Mouse (Mus musculus) bone marrow macrophage, adult 2 months (primary cell): ENCODE data around the gene Smr3a. TPM values are rescaled to one million over a fixed set of nuclear protein-coding genes. Genes with fewer than 3 reads are reported as not detected.

Experiments
- H3K27ac ChIP-seq: 2 replicates; pipeline ENCODE4 v1.5.1; 2012; ENCODE audit warnings: low read depth, low read length; ENCODE audit not compliant: insufficient read depth
- H3K4me1 ChIP-seq: 2 replicates; pipeline ENCODE4 v1.6.1; 2012; ENCODE audit warnings: low read length; ENCODE audit not compliant: control insufficient read depth, insufficient read depth
- H3K4me3 ChIP-seq: 2 replicates; pipeline ENCODE4 v1.5.1; 2012; ENCODE audit warnings: mild to moderate bottlenecking, low read length, moderate library complexity; ENCODE audit not compliant: insufficient read depth
- CTCF ChIP-seq: IDR thresholded peaks from 2 replicates; pipeline ENCODE4 v1.5.1; 2012; ENCODE audit warnings: low read depth, mild to moderate bottlenecking, low read length, moderate library complexity
- POLR2A ChIP-seq: IDR thresholded peaks from 2 replicates; pipeline ENCODE4 v1.6.1; 2012; ENCODE audit warnings: mild to moderate bottlenecking, low read depth, low read length, borderline replicate concordance
- polyA plus RNA-seq: library from polyadenylated mRNA; stranded (reverse); fragments of >200 nt; gene quantifications from 2 replicates; pipeline ENCODE4 v1.2.4, GENCODE M21; 2012; ENCODE audit not compliant: missing spikeins, insufficient read depth, insufficient read length

The Smr3a gene
- polyA plus RNA-seq, result not detected in 2 replicates

DNA sequence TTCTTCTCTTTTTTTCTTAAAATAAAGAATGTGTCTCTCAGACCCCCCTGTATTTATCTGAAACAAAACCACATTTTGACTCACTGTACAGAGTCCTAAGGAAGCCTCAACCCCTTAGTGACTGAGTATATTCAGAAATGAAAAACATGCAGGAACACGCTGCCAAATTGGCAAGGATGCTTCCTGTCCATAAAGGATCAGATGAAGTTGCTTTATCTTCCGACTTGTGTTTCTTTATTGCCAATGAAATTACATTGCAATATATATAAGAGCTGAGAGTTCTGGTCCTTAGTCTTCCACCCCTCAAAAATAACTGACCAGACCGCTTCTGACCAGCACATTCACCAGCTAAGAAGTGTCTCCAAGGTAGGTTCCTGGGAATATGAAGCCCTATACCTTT lies at the start of gene Smr3a:
Smr3a (plus strand) TSS at position 301 of the 400 bp plus-strand sequence.
- Histone ChIP-seq H3K27ac (no peak within 1 kb of the TSS), H3K4me3 (no peak within 1 kb of the TSS), H3K4me1 (no peaks in the 10 kb centered on the region)
- TF ChIP-seq POLR2A, result no peak
- TF ChIP-seq CTCF, result no peak

DNA sequence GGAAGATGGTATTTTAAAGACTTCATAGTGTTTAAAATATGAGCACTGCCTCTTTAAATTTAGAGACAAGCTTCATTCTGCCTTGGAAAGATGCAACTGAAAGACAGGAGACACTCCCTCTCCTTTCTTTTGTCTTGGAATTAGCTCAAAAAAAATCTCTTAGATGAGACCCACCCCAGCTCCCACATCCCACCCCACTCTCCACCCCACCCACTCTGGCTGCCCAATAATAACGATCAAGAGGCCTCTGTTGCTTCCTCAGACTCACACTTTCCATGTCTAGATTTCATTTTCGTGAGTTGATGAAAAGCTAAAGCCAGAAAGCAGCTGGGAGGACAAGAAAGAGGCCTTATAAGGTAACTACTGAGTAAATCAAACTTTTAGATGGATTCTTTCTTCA lies 33.1 kb upstream of the Smr3a start, which contains the start of the genes 2310003L06Rik and Gm28434:
2310003L06Rik (plus strand) TSS at position 259 of the 400 bp plus-strand sequence.
Gm28434 (plus strand) TSS at position 317 of the 400 bp plus-strand sequence.
- H3K4me1 ChIP-seq, result no peaks in the 10 kb centered on the region

DNA sequence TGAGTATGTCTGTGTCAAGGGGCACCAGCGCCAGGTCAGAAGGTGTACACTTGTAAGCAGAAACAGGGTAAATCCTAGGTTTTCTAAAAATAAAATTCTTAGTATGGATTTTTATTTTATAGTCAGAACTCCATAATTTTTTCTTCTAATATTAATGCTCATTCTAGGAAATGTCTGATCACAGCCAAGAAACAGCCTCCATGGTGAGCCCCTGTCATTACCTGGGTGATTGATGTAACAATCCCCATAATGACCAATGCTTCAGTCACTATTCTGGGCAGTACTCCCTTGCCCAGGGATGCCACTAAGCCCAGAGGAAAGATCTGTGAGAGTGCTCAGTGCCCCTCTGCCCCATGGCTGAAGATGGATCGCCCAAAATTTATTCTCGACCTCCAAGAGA lies 23.2 kb upstream of the Smr3a start, which contains the start of gene Cabs1:
Cabs1 (plus strand) TSS at position 301 of the 400 bp plus-strand sequence.
- no peaks in the 10 kb centered on the region for H3K4me1 ChIP-seq
- no peak for TF ChIP-seq POLR2A
- TF ChIP-seq CTCF, result no peak
- no peak within 1 kb of the TSS for H3K27ac ChIP-seq
- no peak within 1 kb of the TSS for H3K4me3 ChIP-seq

More for the DNA sequence above, 33.1 kb upstream of the Smr3a start, which contains the start of the genes 2310003L06Rik and Gm28434:
- H3K4me3 ChIP-seq, result no peak within 1 kb of the TSS
- TF ChIP-seq POLR2A (no peak), CTCF (no peak)
- no peak within 1 kb of the TSS for H3K27ac ChIP-seq

- Histone ChIP-seq H3K4me1 (no peaks in the 10 kb centered on the region), H3K4me3 (no peak overlapping the region), H3K27ac (no peak overlapping the region)
- TF ChIP-seq POLR2A (no peak), CTCF (no peak)
These were observed 19.7 kb upstream of the Smr3a start for GRCm38 (mm10) chr5:87982468-87983214.

DNA sequence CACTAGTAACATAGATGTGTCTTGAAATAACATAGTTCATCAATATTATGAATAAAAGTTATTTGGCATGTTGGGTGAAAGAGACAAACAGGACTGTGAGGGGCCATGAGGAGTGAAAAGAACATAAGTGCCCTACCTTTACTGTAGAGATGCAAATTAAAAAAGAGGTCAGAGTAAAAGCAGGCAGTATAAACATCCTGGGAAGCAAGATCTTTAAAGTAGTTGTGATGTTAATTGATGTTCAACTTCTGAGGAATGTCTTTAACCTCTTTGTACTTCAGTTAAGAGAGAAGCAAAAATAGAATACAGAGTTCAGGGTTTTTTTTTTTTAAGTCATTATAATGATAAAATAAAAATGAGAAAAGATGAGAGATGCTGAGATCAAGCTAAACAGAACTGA lies 2.9 kb downstream of the Smr3a start:
- Histone ChIP-seq H3K4me1 (no peaks in the 10 kb centered on the region), H3K27ac (no peak overlapping the region), H3K4me3 (no peak overlapping the region)
- TF ChIP-seq CTCF (no peak), POLR2A (no peak)

Other genes starting within 250 kb of the Smr3a start
- gene Csn1s2a, start 228.0 kb upstream of the Smr3a start, polyA plus RNA-seq, result not detected in 2 replicates
- gene Csn1s2b, start 194.5 kb upstream of the Smr3a start, polyA plus RNA-seq, result not detected in 2 replicates
- gene Prr27, start 176.9 kb upstream of the Smr3a start, polyA plus RNA-seq, result not detected in 2 replicates
- gene Odam, start 117.5 kb upstream of the Smr3a start, polyA plus RNA-seq, result not detected in 2 replicates
- 0.45 TPM in 1 of 2 replicates, not detected in the other for gene Csn3, start 77.0 kb upstream of the Smr3a start, polyA plus RNA-seq
- gene 2310003L06Rik, start 33.1 kb upstream of the Smr3a start, polyA plus RNA-seq, result not detected in 2 replicates
- not detected in 2 replicates for gene Gm28434, start 33.0 kb upstream of the Smr3a start, polyA plus RNA-seq
- gene Cabs1, start 23.1 kb upstream of the Smr3a start, polyA plus RNA-seq, result not detected in 2 replicates
- not detected in 2 replicates for gene Smr2, start 84.0 kb downstream of the Smr3a start, polyA plus RNA-seq
- not detected in 2 replicates for gene Gm11116, start 109.0 kb downstream of the Smr3a start, polyA plus RNA-seq
- not detected in 2 replicates for gene Gm11115, start 151.6 kb downstream of the Smr3a start, polyA plus RNA-seq